Mouse (Mus musculus): ENCODE measurements at regions not wholly inside any gene's neighbourhood (a gene's known extent, or its start where the extent isn't known, plus 50 kb on each side); places are given as distances from the start of the nearest gene placed in this dataset.

DNA sequence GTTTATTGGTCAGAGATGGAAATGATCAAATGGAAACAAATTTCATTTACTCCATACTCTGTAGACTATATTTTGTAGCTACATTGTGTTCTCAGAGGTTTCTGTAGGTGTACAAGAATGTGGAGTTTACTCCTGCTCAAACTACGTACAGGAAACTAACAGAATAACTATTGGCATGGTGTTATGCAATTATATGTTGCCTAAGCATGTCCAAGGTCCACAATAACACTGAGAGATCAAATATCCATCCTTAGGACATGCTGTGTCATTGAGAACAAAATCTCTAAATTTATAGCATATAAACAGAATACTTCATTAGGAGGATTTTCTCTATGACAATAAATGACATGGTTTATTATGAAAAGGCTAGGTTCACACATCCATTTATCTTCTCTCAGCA lies 400.3 kb downstream of the Fam198b start:
- ATAC-seq = no peak

DNA sequence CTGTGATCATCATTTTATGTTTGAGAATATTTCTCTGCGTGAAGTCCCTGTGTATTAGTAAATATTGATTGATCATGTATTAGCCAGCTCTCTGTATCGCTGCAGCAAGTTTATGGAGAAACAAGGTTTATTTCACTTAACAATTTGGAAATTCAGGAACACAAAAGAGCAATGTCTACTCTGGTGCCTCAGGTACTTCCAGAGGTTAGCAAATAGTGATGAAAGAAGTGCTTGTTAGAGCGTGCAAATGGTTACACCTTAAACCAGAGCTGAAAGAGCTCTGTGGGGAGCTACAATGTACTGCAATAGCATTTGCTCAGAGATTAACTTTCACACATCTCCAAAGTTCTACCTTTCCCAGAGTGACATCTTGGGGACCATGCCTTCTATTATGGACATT lies 400.9 kb downstream of the Fam198b start:
- no peak for ATAC-seq

GRCm38 (mm10) chr3:80293485-80293884 lies 409.2 kb downstream of the Fam198b start:
- ATAC-seq = no peak

- no peak for ATAC-seq
Observed at GRCm38 (mm10) chr3:80307632-80308031, 423.3 kb downstream of the Fam198b start.

DNA sequence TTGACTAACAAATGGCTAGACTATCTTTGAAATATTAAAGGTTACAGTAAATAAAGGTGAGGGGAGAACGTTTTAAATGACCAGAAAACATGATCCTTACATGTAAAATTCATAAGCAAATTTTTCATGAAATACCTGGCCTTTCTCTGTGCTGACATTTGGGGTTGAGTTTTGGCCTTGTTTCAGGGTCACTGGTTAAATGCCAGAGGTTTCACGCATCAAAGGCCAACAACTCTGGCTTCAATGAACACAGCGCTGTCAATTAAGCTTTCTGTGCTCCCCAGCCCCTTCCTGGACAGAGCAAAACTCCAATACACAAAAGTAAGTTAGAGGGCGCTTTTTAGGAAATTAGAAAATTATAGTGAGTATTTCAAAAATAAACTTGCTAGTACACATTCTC lies 425.6 kb downstream of the Fam198b start:
- no peak for ATAC-seq

DNA sequence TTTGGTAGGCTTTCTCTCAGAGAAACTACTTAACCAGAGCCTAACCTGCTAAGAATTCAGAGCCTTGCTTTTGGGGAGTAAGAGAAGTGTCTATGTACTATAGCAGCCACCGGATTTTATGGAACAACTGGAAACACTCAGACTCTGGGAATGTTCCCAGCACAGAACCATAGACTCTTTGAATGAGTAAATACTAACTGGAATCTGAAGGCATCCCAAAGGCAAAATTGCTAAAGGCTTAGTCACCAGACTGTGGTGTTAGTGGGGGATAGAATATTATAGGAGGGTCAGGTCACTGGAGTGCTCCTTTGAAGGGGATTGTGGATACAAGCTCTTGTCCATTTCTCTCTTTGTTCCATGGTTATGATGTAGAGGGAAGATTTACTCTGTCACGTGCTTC lies 427.4 kb downstream of the Fam198b start:
- no peak for ATAC-seq

GRCm38 (mm10) chr3:80322291-80322690 lies 438.0 kb downstream of the Fam198b start:
- no peak for ATAC-seq

GRCm38 (mm10) chr3:80324726-80325125 lies 440.4 kb downstream of the Fam198b start:
- ATAC-seq = no peak

GRCm38 (mm10) chr3:80331776-80332175 lies 447.4 kb downstream of the Fam198b start:
- no peak for ATAC-seq

GRCm38 (mm10) chr3:80334446-80334893 lies 450.1 kb downstream of the Fam198b start:
- no peak for ATAC-seq

DNA sequence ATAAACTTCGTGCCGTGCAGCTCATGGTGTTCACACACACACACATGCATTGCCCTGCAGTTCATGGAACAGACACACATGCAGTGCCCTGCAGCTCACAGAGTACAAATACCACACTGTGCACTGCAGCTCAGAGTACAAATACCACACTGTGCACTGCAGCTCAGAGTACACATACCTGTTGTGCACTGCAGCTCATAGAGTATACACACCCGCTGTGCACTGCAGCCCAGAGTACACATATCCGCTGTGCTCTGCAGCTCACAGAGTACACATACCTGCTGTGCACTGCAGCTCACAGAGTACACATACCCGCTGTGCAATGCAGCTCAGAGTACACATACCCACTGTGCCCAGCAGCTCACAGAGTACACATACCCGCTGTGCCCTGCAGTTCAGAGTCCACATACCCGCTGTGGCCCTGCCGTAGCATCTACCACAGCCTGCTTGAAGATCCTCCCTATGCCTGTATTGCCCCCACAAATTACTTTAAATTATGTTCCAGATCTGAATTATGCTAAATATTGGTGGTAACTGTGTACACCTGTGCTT lies 451.9 kb downstream of the Fam198b start:
- no peak for ATAC-seq

- ATAC-seq = no peak
Observed at GRCm38 (mm10) chr3:80367972-80368371, 434.7 kb downstream of the Gria2 start.

DNA sequence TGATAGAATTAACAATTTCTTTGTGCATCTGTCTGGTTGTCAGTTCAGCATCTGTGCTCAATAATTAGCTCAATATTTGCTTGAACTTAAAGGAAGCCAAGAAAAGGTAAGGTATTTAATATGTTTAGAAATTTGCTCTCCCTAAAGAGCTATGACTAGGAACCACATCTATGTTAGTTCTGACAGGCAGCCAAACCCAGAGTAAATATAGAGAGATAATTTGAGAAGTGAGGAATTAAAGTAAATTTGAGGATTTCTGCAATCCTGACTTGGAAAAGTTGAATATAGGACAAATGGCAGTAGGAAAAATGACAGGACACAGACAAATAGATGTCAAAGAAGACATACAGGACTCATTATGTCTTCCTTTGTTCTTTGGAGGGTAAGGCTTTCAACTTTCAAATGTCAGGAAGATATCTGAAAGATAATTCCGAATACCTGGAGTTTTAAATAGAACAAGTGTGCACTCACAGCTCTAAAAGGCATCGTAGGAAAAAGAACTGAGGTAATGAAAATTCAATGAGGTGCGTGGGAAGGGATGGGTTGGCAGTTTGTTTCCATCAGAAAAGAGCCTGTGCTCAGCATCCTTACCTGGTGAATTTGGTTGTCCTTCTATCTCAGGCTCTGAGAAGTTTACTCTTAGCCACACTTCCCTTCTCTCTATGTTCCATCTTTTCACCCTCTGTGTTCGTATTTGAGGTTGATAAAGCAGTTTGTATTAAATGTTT lies 433.3 kb downstream of the Gria2 start:
- no peak for ATAC-seq

DNA sequence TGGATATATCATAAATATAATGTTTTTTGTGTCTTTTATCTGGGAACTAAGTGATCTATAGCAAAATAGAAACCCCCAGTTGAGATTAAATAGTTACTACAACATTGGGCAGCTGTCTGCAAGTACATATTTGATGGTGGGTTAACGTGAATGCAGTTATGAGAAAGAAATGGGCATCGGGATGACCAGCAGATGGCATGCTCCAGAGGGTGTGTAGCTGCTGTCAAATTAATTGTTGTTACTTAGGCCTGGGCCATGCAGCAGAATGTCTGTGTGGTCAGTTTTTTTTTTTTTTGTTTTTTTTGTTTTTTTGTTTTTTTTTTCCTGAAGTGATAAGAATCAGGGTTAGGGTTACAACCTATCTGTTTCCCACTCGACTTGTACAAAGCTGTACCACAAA lies 430.2 kb downstream of the Gria2 start:
- ATAC-seq = no peak

- ATAC-seq = no peak
Observed at GRCm38 (mm10) chr3:80385986-80386385, 416.6 kb downstream of the Gria2 start.

- ATAC-seq = no peak
Observed at GRCm38 (mm10) chr3:80396240-80396639, 406.4 kb downstream of the Gria2 start.

DNA sequence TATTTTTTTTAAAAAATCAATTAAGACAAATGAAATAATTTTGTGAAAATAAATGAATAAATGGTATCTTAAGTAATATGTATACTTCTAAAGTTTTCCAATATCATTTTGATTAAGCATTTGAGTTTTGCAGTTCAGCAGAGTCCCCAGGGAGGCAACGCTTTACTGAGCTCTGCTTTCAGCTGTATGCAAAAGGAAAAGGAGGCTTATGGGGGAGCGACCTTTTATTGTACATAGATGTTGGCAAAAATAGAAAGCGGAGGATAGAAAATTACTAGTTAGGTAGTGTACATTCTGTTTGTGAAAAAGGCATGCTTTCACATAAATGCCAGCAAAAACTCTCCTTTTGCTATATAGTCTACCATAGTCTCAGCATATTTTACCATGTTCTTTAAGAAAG lies 382.2 kb downstream of the Gria2 start:
- ATAC-seq = no peak

DNA sequence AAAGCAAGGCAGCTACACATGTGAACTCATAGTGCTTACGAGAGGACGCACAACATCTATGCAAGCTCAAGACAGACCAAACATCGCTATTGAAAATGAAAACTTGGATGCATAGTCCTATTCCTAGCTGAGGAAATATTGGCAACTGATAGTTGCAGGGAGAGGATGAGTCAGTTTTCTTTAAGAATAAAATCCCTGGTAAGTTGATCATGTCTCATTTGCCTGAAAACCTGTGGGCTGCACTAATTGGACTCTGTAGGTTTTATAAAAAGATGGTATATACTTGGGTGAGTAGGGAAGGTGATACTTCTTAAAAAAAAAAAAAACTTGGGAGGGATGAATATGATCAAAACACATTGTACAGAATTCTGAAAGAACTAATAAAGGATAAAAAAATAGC lies 381.2 kb downstream of the Gria2 start:
- ATAC-seq = no peak

DNA sequence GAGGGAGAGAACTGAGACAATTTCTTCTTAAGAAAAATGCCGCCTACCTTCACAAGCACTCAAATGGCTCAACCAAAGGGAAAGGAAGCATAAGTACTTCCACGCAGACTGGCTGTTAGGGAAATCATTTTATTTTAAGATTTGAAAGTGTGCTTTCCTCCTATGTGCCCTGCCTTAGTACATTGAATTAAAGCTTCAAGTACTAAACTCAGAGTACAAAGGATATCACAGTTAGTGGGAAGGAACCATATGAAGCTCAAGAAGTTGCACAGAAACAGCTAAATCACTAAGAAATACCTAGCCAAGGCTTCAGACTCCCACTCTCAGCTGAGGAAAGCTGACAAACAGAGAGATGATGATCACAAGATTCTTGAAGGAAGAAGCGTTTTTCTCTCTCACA lies 380.5 kb downstream of the Gria2 start:
- no peak for ATAC-seq

GRCm38 (mm10) chr3:80422646-80423045 lies 380.0 kb downstream of the Gria2 start:
- no peak for ATAC-seq

Measured in activated CD4-positive, CD25-positive, alpha-beta regulatory T cell, adult 4 months (primary cell).